Mouse (Mus musculus) MEL (cell line): ENCODE results near the gene F10. TPM values are rescaled to one million over a fixed set of nuclear protein-coding genes. Genes with fewer than 3 reads are reported as not detected.

Experiments used
- DNase-seq: peaks from one replicate; pipeline ENCODE4 v3.0.0; 2011; ENCODE audit warnings: low read depth, low spot score
- H3K27ac ChIP-seq: 2 replicates; pipeline ENCODE4 v1.5.1; 2012; ENCODE audit warnings: low read depth, mild to moderate bottlenecking, control low read depth, low read length, moderate library complexity; ENCODE audit not compliant: control insufficient read depth
- H3K27me3 ChIP-seq, 2 experiments: fragments of 150-350 bp in 1 of 2; sonication (generic) in 1 of 2; 2 replicates each; pipeline ENCODE4 v1.6.1; 2012; ENCODE audit warnings: low read length in 2 of 2, mild to moderate bottlenecking in 2 of 2, improper control_type of control experiment in 1 of 2, moderate library complexity in 1 of 2; ENCODE audit not compliant: insufficient read depth in 2 of 2, control insufficient read depth in 1 of 2
- H3K36me3 ChIP-seq, 2 experiments: 2 replicates each; pipeline ENCODE4 v1.6.1; 2012 to 2014; ENCODE audit warnings: low read length in 2 of 2, improper control_type of control experiment in 1 of 2, inconsistent platforms in 1 of 2, mild to moderate bottlenecking in 1 of 2; ENCODE audit not compliant: insufficient read depth in 2 of 2, control insufficient read depth in 1 of 2
- H3K4me1 ChIP-seq, 2 experiments: fragments of 150-350 bp in 1 of 2; sonication (generic) in 1 of 2; 2 replicates each; pipeline ENCODE4 v1.6.1; 2012; ENCODE audit warnings: low read length in 2 of 2, improper control_type of control experiment in 1 of 2, mild to moderate bottlenecking in 1 of 2; ENCODE audit not compliant: insufficient read depth in 2 of 2, control insufficient read depth in 1 of 2
- H3K4me3 ChIP-seq, 2 experiments: fragments of 150-350 bp in 1 of 2; sonication (generic) in 1 of 2; 2 replicates each; pipeline ENCODE4 v1.5.1; 2012; ENCODE audit warnings: low read depth in 2 of 2, low read length in 2 of 2, mild to moderate bottlenecking in 2 of 2, moderate library complexity in 2 of 2, control low read depth in 1 of 2, improper control_type of control experiment in 1 of 2; ENCODE audit not compliant: control insufficient read depth in 1 of 2, insufficient read depth in 1 of 2
- H3K79me2 ChIP-seq: 2 replicates; pipeline ENCODE4 v1.6.1; 2012; ENCODE audit warnings: mild to moderate bottlenecking, low read length, moderate library complexity; ENCODE audit not compliant: control insufficient read depth, poor library complexity, insufficient read depth
- H3K9ac ChIP-seq: 2 replicates; pipeline ENCODE4 v1.6.1; 2012; ENCODE audit warnings: low read depth, mild to moderate bottlenecking, control low read depth, low read length, moderate library complexity; ENCODE audit not compliant: control insufficient read depth, poor library complexity, severe bottlenecking
- H3K9me3 ChIP-seq: fragments of 150-350 bp; sonication (generic); replicated peaks from 2 replicates; pipeline ENCODE4 v1.6.1; 2012; ENCODE audit warnings: mild to moderate bottlenecking, low read length, improper control_type of control experiment, moderate library complexity; ENCODE audit not compliant: insufficient read depth
- CTCF ChIP-seq, 3 experiments: IDR thresholded peaks in 2 of 3; conservative IDR thresholded peaks in 1 of 3; 2 replicates each; pipeline ENCODE4 v1.5.1; 2011 to 2012; ENCODE audit warnings: low read length in 3 of 3, low read depth in 2 of 3, mild to moderate bottlenecking in 2 of 3, improper control_type of control experiment in 1 of 3, inconsistent platforms in 1 of 3, mixed read lengths in 1 of 3, moderate library complexity in 1 of 3; ENCODE audit not compliant: control insufficient read depth in 1 of 3, insufficient read depth in 1 of 3, poor library complexity in 1 of 3, severe bottlenecking in 1 of 3
- E2F4 ChIP-seq: IDR thresholded peaks from 2 replicates; pipeline ENCODE4 v1.6.1; 2011; ENCODE audit warnings: low read depth, low read length, improper control_type of control experiment, borderline replicate concordance
- EP300 ChIP-seq, 2 experiments: IDR thresholded peaks; 2 replicates each; pipeline ENCODE4 v1.6.1; 2011; ENCODE audit warnings: improper control_type of control experiment in 2 of 2, low read length in 2 of 2, low read depth in 1 of 2, mild to moderate bottlenecking in 1 of 2
- GABPA ChIP-seq: IDR thresholded peaks from 2 replicates; pipeline ENCODE4 v1.6.1; 2012; ENCODE audit warnings: low read depth, mild to moderate bottlenecking, inconsistent platforms, low read length, improper control_type of control experiment, moderate library complexity
- KAT2A ChIP-seq: conservative IDR thresholded peaks from 2 replicates; pipeline ENCODE4 v1.6.1; 2012; ENCODE audit warnings: low read depth, low read length, improper control_type of control experiment, inconsistent platforms
- MAFK ChIP-seq: IDR thresholded peaks from 2 replicates; pipeline ENCODE4 v1.6.1; 2011; ENCODE audit warnings: low read depth, mild to moderate bottlenecking, low read length, improper control_type of control experiment, borderline replicate concordance
- MAX ChIP-seq: IDR thresholded peaks from 2 replicates; pipeline ENCODE4 v1.6.1; 2011; ENCODE audit warnings: low read length, improper control_type of control experiment
- MEF2A ChIP-seq: IDR thresholded peaks from 2 replicates; pipeline ENCODE4 v1.6.1; 2014; ENCODE audit warnings: low read depth, mild to moderate bottlenecking, inconsistent platforms, low read length, improper control_type of control experiment; ENCODE audit not compliant: poor library complexity, insufficient replicate concordance, severe bottlenecking; ENCODE audit errors: extremely low read depth
- MXI1 ChIP-seq: IDR thresholded peaks from 2 replicates; pipeline ENCODE4 v1.6.1; 2011; ENCODE audit warnings: mild to moderate bottlenecking, low read depth, low read length, improper control_type of control experiment
- MYB ChIP-seq: IDR thresholded peaks from 2 replicates; pipeline ENCODE4 v1.6.1; 2011; ENCODE audit warnings: mild to moderate bottlenecking, low read depth, low read length, improper control_type of control experiment
- NELFE ChIP-seq: IDR thresholded peaks from 2 replicates; pipeline ENCODE4 v1.6.1; 2011; ENCODE audit warnings: low read depth, low read length, improper control_type of control experiment
- NRF1 ChIP-seq: IDR thresholded peaks from 2 replicates; pipeline ENCODE4 v1.6.1; 2014; ENCODE audit warnings: low read depth, mild to moderate bottlenecking, inconsistent platforms, low read length, improper control_type of control experiment, moderate library complexity; ENCODE audit not compliant: poor library complexity, insufficient read depth, severe bottlenecking
- POLR2A ChIP-seq, 2 experiments: IDR thresholded peaks; 2 replicates each; pipeline ENCODE4 v1.6.1; 2011 to 2012; ENCODE audit warnings: low read length in 2 of 2, mild to moderate bottlenecking in 2 of 2, control low read depth in 1 of 2, improper control_type of control experiment in 1 of 2, low read depth in 1 of 2, moderate library complexity in 1 of 2; ENCODE audit not compliant: control insufficient read depth in 1 of 2, insufficient read depth in 1 of 2, poor library complexity in 1 of 2
- POLR2AphosphoS5 ChIP-seq: IDR thresholded peaks from 2 replicates; pipeline ENCODE4 v1.6.1; 2012; ENCODE audit warnings: low read depth, borderline replicate concordance, mild to moderate bottlenecking, inconsistent platforms, low read length, moderate library complexity, mixed read lengths
- RAD21 ChIP-seq: IDR thresholded peaks from 2 replicates; pipeline ENCODE4 v1.6.1; 2011; ENCODE audit warnings: mild to moderate bottlenecking, low read depth, low read length, improper control_type of control experiment
- RCOR1 ChIP-seq: IDR thresholded peaks from 2 replicates; pipeline ENCODE4 v1.6.1; 2012; ENCODE audit warnings: low read depth, mild to moderate bottlenecking, inconsistent platforms, low read length, improper control_type of control experiment
- SIN3A ChIP-seq: IDR thresholded peaks from 2 replicates; pipeline ENCODE4 v1.6.1; 2012; ENCODE audit warnings: low read length, improper control_type of control experiment, inconsistent platforms
- SMC3 ChIP-seq: IDR thresholded peaks from 2 replicates; pipeline ENCODE4 v1.6.1; 2011; ENCODE audit warnings: low read depth, low read length, improper control_type of control experiment
- TAL1 ChIP-seq: IDR thresholded peaks from 2 replicates; pipeline ENCODE4 v1.6.1; 2012; ENCODE audit warnings: mild to moderate bottlenecking, inconsistent platforms, low read length, moderate library complexity, mixed read lengths
- TBP ChIP-seq: IDR thresholded peaks from 2 replicates; pipeline ENCODE4 v1.8.0; 2011; ENCODE audit warnings: low read depth, low read length, improper control_type of control experiment
- TCF12 ChIP-seq: IDR thresholded peaks from 2 replicates; pipeline ENCODE4 v1.6.1; 2014; ENCODE audit warnings: low read depth, mild to moderate bottlenecking, inconsistent platforms, low read length, improper control_type of control experiment, moderate library complexity
- USF2 ChIP-seq, 2 experiments: IDR thresholded peaks; 2 replicates each; pipeline ENCODE4 v1.6.1; 2011 to 2012; ENCODE audit warnings: improper control_type of control experiment in 2 of 2, low read length in 2 of 2, borderline replicate concordance in 1 of 2, inconsistent platforms in 1 of 2, low read depth in 1 of 2, mild to moderate bottlenecking in 1 of 2; ENCODE audit not compliant: insufficient read depth in 1 of 2
- ZKSCAN1 ChIP-seq: IDR thresholded peaks from 2 replicates; pipeline ENCODE4 v1.6.1; 2012; ENCODE audit warnings: low read depth, mild to moderate bottlenecking, inconsistent platforms, low read length, improper control_type of control experiment, moderate library complexity
- ZMIZ1 ChIP-seq: IDR thresholded peaks from 2 replicates; pipeline ENCODE4 v1.6.1; 2012; ENCODE audit warnings: low read depth, mild to moderate bottlenecking, inconsistent platforms, low read length, improper control_type of control experiment, moderate library complexity
- ZNF384 ChIP-seq: IDR thresholded peaks from 2 replicates; pipeline ENCODE4 v1.6.1; 2012; ENCODE audit warnings: low read depth, mild to moderate bottlenecking, inconsistent platforms, low read length, improper control_type of control experiment
- polyA plus RNA-seq, 2 experiments: library from polyadenylated mRNA; stranded (reverse) in 1 of 2; unstranded in 1 of 2; fragments of >175 nt in 1 of 2; fragments of >200 nt in 1 of 2; gene quantifications; 2 replicates each; pipeline versions ENCODE4 v1.2.1 to v1.2.4; 2012; ENCODE audit warnings: low replicate concordance in 2 of 2, low read depth in 1 of 2; ENCODE audit not compliant: insufficient read length in 2 of 2, insufficient read depth in 1 of 2, missing spikeins in 1 of 2
- total RNA-seq: library from RNA; depleted of rRNA; stranded (reverse); fragments of 300-350 nt; gene quantifications from 2 replicates; pipeline ENCODE4 v1.2.3, GENCODE M21; 2012

F10 gene
- total and polyA plus RNA-seq, 3 experiments: 0.03 to 0.04 TPM; not detected in 1

GRCm38 (mm10) chr8:13057351-13057750 lies 20.2 kb downstream of the F10 start:
- H3K4me3 ChIP-seq: no peak overlapping the region
- H3K9me3 ChIP-seq: no peaks in the 10 kb centered on the region
- H3K36me3 ChIP-seq: no peaks in the 10 kb centered on the region
- H3K27me3 ChIP-seq: peaks cover 4 to 11% of the 10 kb centered on the region in 2 experiments; a peak in 3 of 4 replicates
- H3K9ac ChIP-seq: no peak overlapping the region
- no peak for TF ChIP-seq MXI1
- TF ChIP-seq TAL1: no peak
- no peak for TF ChIP-seq SMC3
- TF ChIP-seq E2F4: no peak
- no peak for TF ChIP-seq EP300 (IDR thresholded peaks at IDR 0.05; ENCODE audit: low read depth in 1 of 2, low read length in 2 of 2)
- no peak for TF ChIP-seq POLR2A (IDR thresholded peaks at IDR 0.05; ENCODE audit: control insufficient read depth in 1 of 2, insufficient read depth in 1 of 2, low read depth in 1 of 2, low read length in 2 of 2, poor library complexity in 1 of 2)
- TF ChIP-seq MAX: no peak
- TF ChIP-seq ZNF384: no peak
- no peak for TF ChIP-seq RAD21
- TF ChIP-seq TBP: no peak
- no peak for TF ChIP-seq MYB
- no peak for TF ChIP-seq GABPA
- no peak for TF ChIP-seq SIN3A
- no peak for TF ChIP-seq ZKSCAN1
- H3K79me2 ChIP-seq: no peaks in the 10 kb centered on the region
- H3K27ac ChIP-seq: no peak overlapping the region
- DNase-seq: no peak
- H3K4me1 ChIP-seq: no peaks in the 10 kb centered on the region

DNA sequence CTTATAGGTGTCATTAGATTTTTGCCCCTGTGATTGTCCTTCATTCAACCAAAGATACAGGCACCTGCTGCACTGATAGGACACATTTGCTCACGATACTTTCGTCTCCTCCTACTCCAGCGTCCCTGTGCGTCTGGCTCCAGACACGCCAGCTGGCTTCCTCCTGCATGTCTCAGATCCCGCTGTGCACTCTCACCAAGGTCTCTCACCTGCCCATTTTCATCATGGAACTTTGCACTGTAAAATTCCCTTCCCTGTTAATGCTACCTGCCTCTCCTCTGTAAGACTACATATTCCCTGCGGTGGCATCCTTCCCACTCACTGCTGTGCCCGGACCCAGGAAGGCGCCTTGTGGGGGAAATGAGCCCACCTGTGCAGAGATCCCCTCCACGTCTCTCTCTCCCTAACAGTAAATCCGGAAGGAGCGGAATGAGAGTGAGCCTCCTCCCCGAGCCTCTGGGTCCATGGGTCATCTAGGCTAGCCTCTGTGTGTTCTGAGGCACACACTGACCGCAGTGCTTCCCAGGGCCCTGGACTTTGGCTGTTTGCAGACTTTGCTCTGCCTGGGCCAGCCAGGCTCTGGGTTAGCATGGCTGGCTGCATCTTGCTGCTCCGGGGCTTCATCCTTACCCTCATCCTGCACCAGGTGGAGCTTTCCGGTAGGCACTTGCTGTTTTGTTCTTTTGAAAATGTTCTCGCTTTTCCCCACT lies 23.5 kb downstream of the F10 start, which contains the start of gene Proz:
Gene Proz (plus strand): TSS at position 474 of the 710 bp plus-strand sequence.
- no peaks in the 10 kb centered on the region for H3K9me3 ChIP-seq
- H3K4me3 ChIP-seq: no peak within 1 kb of the TSS
- H3K27me3 ChIP-seq: peaks cover 0 to 2% of the 10 kb centered on the region in 2 experiments; a peak in 2 of 4 replicates
- no peaks in the 10 kb centered on the region for H3K4me1 ChIP-seq
- no peak within 1 kb of the TSS for H3K9ac ChIP-seq
- H3K27ac ChIP-seq: no peak within 1 kb of the TSS
- H3K79me2 ChIP-seq: no peaks in the 10 kb centered on the region
- TF ChIP-seq NRF1 (no peak), NELFE (no peak), USF2 (IDR thresholded peaks at IDR 0.05; ENCODE audit: borderline replicate concordance in 1 of 2, insufficient read depth in 1 of 2, low read depth in 1 of 2, low read length in 2 of 2) (no peak), GABPA (no peak), TBP (no peak), ZMIZ1 (no peak), TAL1 (no peak), POLR2A (IDR thresholded peaks at IDR 0.05; ENCODE audit: control insufficient read depth in 1 of 2, insufficient read depth in 1 of 2, low read depth in 1 of 2, low read length in 2 of 2, poor library complexity in 1 of 2) (no peak), CTCF (IDR thresholded peaks at IDR 0.05 in 2 of 3, conservative IDR thresholded peaks at IDR 0.05 in 1 of 3; ENCODE audit: control insufficient read depth in 1 of 3, insufficient read depth in 1 of 3, low read depth in 2 of 3, low read length in 3 of 3, poor library complexity in 1 of 3, severe bottlenecking in 1 of 3) (no peak), RCOR1 (no peak), TCF12 (no peak), E2F4 (no peak), MEF2A (no peak), MAFK (no peak), POLR2AphosphoS5 (no peak), KAT2A (no peak)
- no peaks in the 10 kb centered on the region for H3K36me3 ChIP-seq
- DNase-seq: no peak
